Mouse (Mus musculus) adrenal gland, postnatal 36 days (tissue): ENCODE results near the gene Pth2. TPM values are rescaled to one million over a fixed set of nuclear protein-coding genes. Genes with fewer than 3 reads are reported as not detected.
"Not testable (repeated sequence)": the region's sequence is repeated elsewhere in the genome, so short reads cannot be mapped to it uniquely, and the experiment has no call there.

Experiments
- DNase-seq, 2 experiments: peaks; one replicate each; pipeline ENCODE4 v3.0.0; 2021; ENCODE audit warnings: mixed read lengths in 1 of 2
- long read RNA-seq, 2 experiments: library from polyadenylated mRNA; stranded (forward); transcript quantifications; one replicate each; pipeline ENCODE4 v2.0.0; 2021; ENCODE audit warnings: borderline sequencing depth in 2 of 2
- total RNA-seq, 2 experiments: library from RNA; stranded (reverse); gene quantifications; 2 replicates each; pipeline ENCODE4 v1.2.3; 2021

Pth2 gene
- total RNA-seq = not detected
- long read RNA-seq, experiment 1 = 0 reads
- long read RNA-seq, experiment 2 = 0 reads

- DNase-seq = no peak
Measured at GRCm38 (mm10) chr7:45180896-45181477, at the start of gene Pth2. Pth2 (plus strand) TSS chr7:45180995.

- DNase-seq = peak in 1 of 2 experiments; percentile 0
Measured at GRCm38 (mm10) chr7:45131850-45132249, 48.9 kb upstream of the Pth2 start.

GRCm38 (mm10) chr7:45133446-45134159 is 47.2 kb upstream of the Pth2 start:
- no peak for DNase-seq

- DNase-seq = peak in 1 of 2 experiments; percentile 63
Measured at GRCm38 (mm10) chr7:45134544-45135026, 46.2 kb upstream of the Pth2 start.

GRCm38 (mm10) chr7:45135370-45135769 is 45.4 kb upstream of the Pth2 start:
- DNase-seq = no peak

- DNase-seq = peak; percentile 94 to 95
Measured at GRCm38 (mm10) chr7:45135993-45136567, 44.7 kb upstream of the Pth2 start, which contains the start of the genes Gm45713 and Flt3l. Gm45713 (minus strand) TSS chr7:45136231. Flt3l (minus strand) TSS chr7:45136432.

GRCm38 (mm10) chr7:45137171-45138006 is 43.4 kb upstream of the Pth2 start:
- DNase-seq = no peak

- no peak for DNase-seq
Measured at GRCm38 (mm10) chr7:45138403-45138802, 42.4 kb upstream of the Pth2 start.

GRCm38 (mm10) chr7:45139904-45140723 is 40.7 kb upstream of the Pth2 start:
- peak; percentile 59 to 62 for DNase-seq

- no peak for DNase-seq
Measured at GRCm38 (mm10) chr7:45141319-45141718, 39.5 kb upstream of the Pth2 start.

- no peak for DNase-seq
Measured at GRCm38 (mm10) chr7:45141914-45142313, 38.9 kb upstream of the Pth2 start.

- DNase-seq = no peak
Measured at GRCm38 (mm10) chr7:45144368-45145174, 36.2 kb upstream of the Pth2 start.

GRCm38 (mm10) chr7:45145460-45145859 is 35.3 kb upstream of the Pth2 start:
- no peak for DNase-seq

GRCm38 (mm10) chr7:45147267-45147666 is 33.5 kb upstream of the Pth2 start:
- no peak for DNase-seq

GRCm38 (mm10) chr7:45147899-45148298 is 32.9 kb upstream of the Pth2 start:
- no peak for DNase-seq

- no peak for DNase-seq
Measured at GRCm38 (mm10) chr7:45148534-45149098, 32.2 kb upstream of the Pth2 start.

GRCm38 (mm10) chr7:45149545-45149944 is 31.2 kb upstream of the Pth2 start:
- DNase-seq = no peak

- DNase-seq = no peak
Measured at GRCm38 (mm10) chr7:45150321-45150720, 30.5 kb upstream of the Pth2 start.

- no peak for DNase-seq
Measured at GRCm38 (mm10) chr7:45151303-45151702, 29.5 kb upstream of the Pth2 start.

- DNase-seq = not testable (repeated sequence)
Measured at GRCm38 (mm10) chr7:45153052-45153451, 27.7 kb upstream of the Pth2 start.
